In the genomic region with DNA sequence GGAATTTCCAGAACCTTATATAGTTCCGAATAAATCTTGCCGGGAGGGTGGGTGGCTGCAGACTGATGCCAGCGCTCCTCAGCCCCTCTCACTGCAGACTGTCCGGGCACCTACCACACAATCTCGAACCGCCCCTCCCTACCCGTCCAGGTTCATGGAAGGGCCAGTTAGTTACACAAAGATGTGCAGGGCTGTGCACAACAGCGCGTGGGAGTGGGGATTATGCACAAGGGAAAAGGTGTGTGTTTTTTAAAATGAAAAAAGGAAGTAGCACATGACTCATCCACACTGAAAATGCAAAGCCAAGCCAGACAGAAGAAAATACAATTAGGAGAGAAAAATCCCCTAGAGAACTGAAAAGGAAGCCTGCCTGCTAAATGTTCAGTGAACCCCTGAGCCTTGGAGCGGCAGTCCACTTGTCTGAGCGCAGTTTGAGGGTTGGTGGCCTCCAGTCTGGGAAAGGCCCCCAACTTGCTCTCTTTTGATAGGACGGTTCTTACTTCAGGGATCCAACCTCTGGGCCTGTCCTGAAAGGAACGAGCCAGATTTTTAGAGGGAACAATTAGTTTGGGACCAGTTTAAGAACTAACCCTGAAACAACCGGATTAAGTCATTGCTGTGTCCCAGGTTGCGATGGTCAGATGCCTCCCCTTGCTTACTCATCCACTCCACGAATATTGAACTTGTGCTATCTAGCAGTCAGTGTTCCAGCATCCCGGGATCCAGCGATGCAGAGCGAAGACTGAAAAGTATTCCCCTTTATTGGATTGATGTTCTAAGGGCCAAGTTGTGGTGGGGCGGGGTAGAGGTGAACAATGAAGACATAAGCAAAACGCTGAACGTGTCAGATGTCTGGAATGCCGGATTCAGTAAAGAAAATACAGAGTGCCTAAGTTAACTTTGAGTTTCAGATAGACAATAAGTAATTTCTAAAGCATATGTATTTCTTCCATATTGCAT, we compare ENCODE assay signal across 8 mouse cellular contexts.
DNase-seq lines count a peak whose midpoint lies in the region; ATAC-seq lines count a peak whose summit lies in the region.

No protein-coding gene starts in this region.

- no peaks in the 10 kb centered on the region for H3K36me3 ChIP-seq in forebrain, embryonic 10.5 days (replicated peaks)
- H3K36me3 ChIP-seq in limb, embryonic 12.5 days = no peaks in the 10 kb centered on the region
- H3K36me3 ChIP-seq in neural tube, embryonic 11.5 days (ENCODE audit: control insufficient read depth, insufficient read depth, low read length) = no peaks in the 10 kb centered on the region

- ATAC-seq in limb, embryonic 12.5 days (ENCODE audit: insufficient number of reproducible peaks, insufficient read depth, low FRiP score, low TSS enrichment, low read depth) = no peak
- ATAC-seq in neural tube, embryonic 11.5 days (ENCODE audit: insufficient read depth, low FRiP score, low TSS enrichment) = peak; percentile 64; the same call in 1 of the 2 replicates
- no peak for ATAC-seq in cerebellum, adult (ENCODE audit: insufficient number of reproducible peaks, low FRiP score, low TSS enrichment)

- DNase-seq in right cerebral cortex, adult 18-20 months = peak; percentile 28
- DNase-seq in right cerebral cortex, postnatal 14 days = no peak
- peak; percentile 37 for DNase-seq in forebrain, embryonic 10.5 days (ENCODE audit: extremely low spot score, low spot score)
- DNase-seq in heart, postnatal 25 days (ENCODE audit: low spot score) = peak; percentile 37
- peak; percentile 29 for DNase-seq in neural tube, embryonic 11.5 days (ENCODE audit: low spot score)
- no peak for DNase-seq in thymus, postnatal 25 days

- H3K9ac ChIP-seq in limb, embryonic 12.5 days (replicated peaks) = 0 out of 2 replicates have a peak overlapping the region, but pooled peaks have one; percentile 64
- peak overlapping the region; percentile 43 for H3K9ac ChIP-seq in neural tube, embryonic 11.5 days (ENCODE audit: low read length)

- peak overlapping the region; percentile 84 for H3K4me2 ChIP-seq in limb, embryonic 12.5 days
- peak overlapping the region; percentile 85 for H3K4me2 ChIP-seq in neural tube, embryonic 11.5 days (ENCODE audit: low read depth)

- peaks cover 7% of the 10 kb centered on the region; the same call in 1 of the 2 replicates for H3K27me3 ChIP-seq in forebrain, embryonic 10.5 days (ENCODE audit: poor library complexity, severe bottlenecking)
- H3K27me3 ChIP-seq in limb, embryonic 12.5 days = no peaks in the 10 kb centered on the region
- H3K27me3 ChIP-seq in neural tube, embryonic 11.5 days (ENCODE audit: control insufficient read depth, insufficient read depth, low read length) = no peaks in the 10 kb centered on the region

- peak overlapping the region; percentile 69 for H3K4me3 ChIP-seq in forebrain, embryonic 10.5 days
- peak overlapping the region; percentile 54 for H3K4me3 ChIP-seq in limb, embryonic 12.5 days (replicated peaks)
- peak overlapping the region; percentile 48 for H3K4me3 ChIP-seq in neural tube, embryonic 11.5 days (ENCODE audit: low read depth, low read length)

- intact Hi-C loops in heart, postnatal 25 days (cut with DNase I) = loop anchor here (5.0 to 10.0 kb wide), 2 partner anchors 146 to 254 kb away; no protein-coding TSS in a partner anchor

- H3K27ac ChIP-seq in forebrain, embryonic 10.5 days = peak overlapping the region; percentile 92
- H3K27ac ChIP-seq in limb, embryonic 12.5 days = no peak overlapping the region
- no peak overlapping the region for H3K27ac ChIP-seq in neural tube, embryonic 11.5 days (ENCODE audit: low read depth, low read length)

- no peaks in the 10 kb centered on the region for H3K9me3 ChIP-seq in forebrain, embryonic 10.5 days
- H3K9me3 ChIP-seq in limb, embryonic 12.5 days = no peaks in the 10 kb centered on the region
- no peaks in the 10 kb centered on the region for H3K9me3 ChIP-seq in neural tube, embryonic 11.5 days (ENCODE audit: control insufficient read depth, low read length)

- WGBS in forebrain, embryonic 10.5 days = 25% methylated on average over 23 of the region's 23 CpGs
- 36% methylated on average over 23 of the region's 23 CpGs for WGBS in limb, embryonic 12.5 days
- 33% methylated on average over 23 of the region's 23 CpGs for WGBS in neural tube, embryonic 11.5 days

- peaks cover 38% of the 10 kb centered on the region for H3K4me1 ChIP-seq in forebrain, embryonic 10.5 days
- H3K4me1 ChIP-seq in limb, embryonic 12.5 days (replicated peaks) = peaks cover 10% of the 10 kb centered on the region
- H3K4me1 ChIP-seq in neural tube, embryonic 11.5 days (ENCODE audit: control insufficient read depth, insufficient read depth, low read length) = peaks cover 8% of the 10 kb centered on the region

Comparison
In these comparisons a context has a peak if more than half of its experiments do, and no peak if none do; other contexts are left out.
1. DNase-seq: peak in right cerebral cortex, adult 18-20 months (single experiment), forebrain, embryonic 10.5 days (single experiment), heart, postnatal 25 days (single experiment) and neural tube, embryonic 11.5 days (single experiment); none in right cerebral cortex, postnatal 14 days (single experiment) and thymus, postnatal 25 days (single experiment).
2. Peak in every context shown above with its lines, with median percentiles within 50 percentile points of each other: H3K4me3 ChIP-seq.